Mouse (Mus musculus): ENCODE data around the gene Bnip1. TPM values are rescaled to one million over a fixed set of nuclear protein-coding genes. Genes with fewer than 3 reads are reported as not detected.

Gene Bnip1
- 16.9 and 22.9 TPM in 2 replicates for polyA plus RNA-seq (2012; rRNA removed; ENCODE audit: low replicate concordance)

GRCm38 (mm10) chr17:26780750-26781571 lies at the start of gene Bnip1:
Gene Bnip1 (plus strand): TSS chr17:26781066.

Other genes with a start within 250 kb of the Bnip1 start
- gene Ergic1, start 219.6 kb upstream of the Bnip1 start, polyA plus RNA-seq (2012; rRNA removed; ENCODE audit: low replicate concordance) = 148 and 239 TPM in 2 replicates
- 66.0 and 82.9 TPM in 2 replicates for gene Dusp1, start 218.9 kb upstream of the Bnip1 start, polyA plus RNA-seq (2012; rRNA removed; ENCODE audit: low replicate concordance)
- 178 and 347 TPM in 2 replicates for gene Atp6v0e, start 117.8 kb upstream of the Bnip1 start, polyA plus RNA-seq (2012; rRNA removed; ENCODE audit: low replicate concordance)
- 3.7 and 9.4 TPM in 2 replicates for gene Crebrf, start 65.4 kb upstream of the Bnip1 start, polyA plus RNA-seq (2012; rRNA removed; ENCODE audit: low replicate concordance)
- gene Nkx2-5, start 63.9 kb downstream of the Bnip1 start, polyA plus RNA-seq (2012; rRNA removed; ENCODE audit: low replicate concordance) = not detected in 2 replicates
- gene Kifc5b, start 136.0 kb downstream of the Bnip1 start, polyA plus RNA-seq (2012; rRNA removed; ENCODE audit: low replicate concordance) = 0.98 and 2.9 TPM in 2 replicates
- gene Phf1, start 152.0 kb downstream of the Bnip1 start, polyA plus RNA-seq (2012; rRNA removed; ENCODE audit: low replicate concordance) = 67.9 and 147 TPM in 2 replicates
- gene Cuta, start 158.5 kb downstream of the Bnip1 start, polyA plus RNA-seq (2012; rRNA removed; ENCODE audit: low replicate concordance) = 162 and 300 TPM in 2 replicates
- gene Syngap1, start 160.2 kb downstream of the Bnip1 start, polyA plus RNA-seq (2012; rRNA removed; ENCODE audit: low replicate concordance) = 24.7 and 34.3 TPM in 2 replicates
- gene Zbtb9, start 192.1 kb downstream of the Bnip1 start, polyA plus RNA-seq (2012; rRNA removed; ENCODE audit: low replicate concordance) = 11.9 and 20.7 TPM in 2 replicates
- 59.1 and 66.6 TPM in 2 replicates for gene Bak1, start 247.9 kb downstream of the Bnip1 start, polyA plus RNA-seq (2012; rRNA removed; ENCODE audit: low replicate concordance)

Measured in mammary gland, adult 2 months (tissue).